Mouse (Mus musculus): ENCODE data around the gene 1600002K03Rik. TPM values are rescaled to one million over a fixed set of nuclear protein-coding genes. Genes with fewer than 3 reads are reported as not detected.

1600002K03Rik gene
- polyA plus RNA-seq, 1 experiment from 2014 or later: 10.3 TPM

DNA sequence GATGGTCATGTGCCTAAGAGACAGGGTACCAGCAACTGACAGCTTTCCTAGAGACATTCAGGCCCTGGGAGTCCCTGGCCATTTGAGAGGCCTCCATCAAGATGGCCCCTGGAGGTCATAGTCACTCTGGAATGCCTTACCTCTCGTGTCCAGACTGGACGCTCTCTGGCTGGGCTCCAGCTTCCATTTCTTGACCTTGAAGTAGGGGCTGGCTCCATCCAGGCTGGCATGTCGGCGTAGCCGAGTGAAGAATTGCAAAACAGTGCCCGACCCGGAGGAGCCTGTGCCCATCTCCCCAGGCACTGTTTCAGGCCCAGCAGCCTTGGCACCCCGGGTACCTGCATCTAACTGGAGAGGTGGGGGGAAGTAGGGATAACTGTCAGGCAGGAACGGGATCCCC, 38.3 kb upstream of the 1600002K03Rik start:
- Histone ChIP-seq H3K9me3 (ENCODE audit: control insufficient read depth, low read length) (no peaks in the 10 kb centered on the region), H3K36me3 (ENCODE audit: control insufficient read depth, insufficient read depth, low read length) (peaks cover 32% of the 10 kb centered on the region), H3K4me2 (replicated peaks; ENCODE audit: low read depth, low read length) (no peak overlapping the region), H3K4me3 (ENCODE audit: low read length) (no peak overlapping the region), H3K27ac (ENCODE audit: low read depth, low read length) (no peak overlapping the region), H3K9ac (ENCODE audit: low read depth, low read length) (no peak overlapping the region), H3K4me1 (ENCODE audit: control insufficient read depth, insufficient read depth, low read length) (peaks cover 48% of the 10 kb centered on the region), H3K27me3 (ENCODE audit: control insufficient read depth, insufficient read depth, low read length) (peaks cover 23% of the 10 kb centered on the region)
- ATAC-seq (ENCODE audit: low FRiP score, low TSS enrichment): no peak
- 85% methylated on average over 9 of the region's 9 CpGs for WGBS

DNA sequence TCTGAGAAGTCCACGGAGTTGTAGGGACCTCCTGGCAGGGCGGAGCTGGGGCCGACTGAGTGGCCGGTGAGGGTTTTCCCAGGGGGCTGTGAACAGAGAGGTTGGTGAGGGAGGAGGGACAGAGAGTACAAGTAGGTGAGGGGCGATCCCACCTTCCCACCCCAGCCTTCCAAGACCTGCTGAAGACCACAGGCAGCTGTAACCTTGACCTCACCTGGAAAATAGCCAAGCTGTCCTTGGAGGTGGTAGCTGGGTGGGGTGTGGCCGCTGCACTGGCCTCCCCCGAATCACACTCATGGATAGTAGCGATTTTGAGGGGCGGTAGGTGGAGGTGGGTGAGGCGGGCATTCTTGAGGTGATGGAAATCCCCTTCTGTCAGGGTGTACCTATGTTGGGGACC, 37.6 kb upstream of the 1600002K03Rik start:
- WGBS: 82% methylated on average over 10 of the region's 10 CpGs
- H3K27me3 ChIP-seq (ENCODE audit: control insufficient read depth, insufficient read depth, low read length): peaks cover 23% of the 10 kb centered on the region
- H3K4me3 ChIP-seq (ENCODE audit: low read length): no peak overlapping the region
- H3K36me3 ChIP-seq (ENCODE audit: control insufficient read depth, insufficient read depth, low read length): peaks cover 24% of the 10 kb centered on the region
- ATAC-seq (ENCODE audit: low FRiP score, low TSS enrichment): no peak
- H3K4me1 ChIP-seq (ENCODE audit: control insufficient read depth, insufficient read depth, low read length): peaks cover 45% of the 10 kb centered on the region
- H3K4me2 ChIP-seq (replicated peaks; ENCODE audit: low read depth, low read length): no peak overlapping the region
- no peak overlapping the region for H3K27ac ChIP-seq (ENCODE audit: low read depth, low read length)
- H3K9ac ChIP-seq (ENCODE audit: low read depth, low read length): no peak overlapping the region
- H3K9me3 ChIP-seq (ENCODE audit: control insufficient read depth, low read length): no peaks in the 10 kb centered on the region

DNA sequence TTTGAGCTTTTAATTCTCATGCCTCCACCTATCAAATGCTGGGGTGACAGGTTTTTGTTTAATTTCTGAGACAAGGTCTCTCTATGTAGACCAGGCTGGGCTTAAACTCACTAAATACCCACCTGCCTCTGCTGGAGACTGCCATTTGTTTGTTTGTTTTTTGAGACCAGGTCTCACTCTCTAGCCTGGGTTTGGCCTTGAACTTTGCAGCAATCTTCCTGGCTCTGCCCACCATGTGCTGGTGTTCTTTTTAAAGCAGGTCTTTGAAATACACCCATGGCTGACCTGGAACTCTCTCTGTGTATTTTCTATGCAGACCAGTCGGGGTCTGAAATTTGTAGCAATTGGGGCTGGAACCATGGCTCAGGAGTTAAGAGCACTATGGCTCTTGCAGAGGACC, 37.1 kb upstream of the 1600002K03Rik start:
- Histone ChIP-seq H3K27ac (ENCODE audit: low read depth, low read length) (no peak overlapping the region), H3K9me3 (ENCODE audit: control insufficient read depth, low read length) (no peaks in the 10 kb centered on the region), H3K27me3 (ENCODE audit: control insufficient read depth, insufficient read depth, low read length) (peaks cover 23% of the 10 kb centered on the region), H3K4me3 (ENCODE audit: low read length) (no peak overlapping the region), H3K9ac (ENCODE audit: low read depth, low read length) (no peak overlapping the region), H3K4me1 (ENCODE audit: control insufficient read depth, insufficient read depth, low read length) (peaks cover 40% of the 10 kb centered on the region), H3K4me2 (replicated peaks; ENCODE audit: low read depth, low read length) (no peak overlapping the region), H3K36me3 (ENCODE audit: control insufficient read depth, insufficient read depth, low read length) (peaks cover 20% of the 10 kb centered on the region)
- no peak for ATAC-seq (ENCODE audit: low FRiP score, low TSS enrichment)
- WGBS: 90% methylated on average over 1 of the region's 1 CpGs

DNA sequence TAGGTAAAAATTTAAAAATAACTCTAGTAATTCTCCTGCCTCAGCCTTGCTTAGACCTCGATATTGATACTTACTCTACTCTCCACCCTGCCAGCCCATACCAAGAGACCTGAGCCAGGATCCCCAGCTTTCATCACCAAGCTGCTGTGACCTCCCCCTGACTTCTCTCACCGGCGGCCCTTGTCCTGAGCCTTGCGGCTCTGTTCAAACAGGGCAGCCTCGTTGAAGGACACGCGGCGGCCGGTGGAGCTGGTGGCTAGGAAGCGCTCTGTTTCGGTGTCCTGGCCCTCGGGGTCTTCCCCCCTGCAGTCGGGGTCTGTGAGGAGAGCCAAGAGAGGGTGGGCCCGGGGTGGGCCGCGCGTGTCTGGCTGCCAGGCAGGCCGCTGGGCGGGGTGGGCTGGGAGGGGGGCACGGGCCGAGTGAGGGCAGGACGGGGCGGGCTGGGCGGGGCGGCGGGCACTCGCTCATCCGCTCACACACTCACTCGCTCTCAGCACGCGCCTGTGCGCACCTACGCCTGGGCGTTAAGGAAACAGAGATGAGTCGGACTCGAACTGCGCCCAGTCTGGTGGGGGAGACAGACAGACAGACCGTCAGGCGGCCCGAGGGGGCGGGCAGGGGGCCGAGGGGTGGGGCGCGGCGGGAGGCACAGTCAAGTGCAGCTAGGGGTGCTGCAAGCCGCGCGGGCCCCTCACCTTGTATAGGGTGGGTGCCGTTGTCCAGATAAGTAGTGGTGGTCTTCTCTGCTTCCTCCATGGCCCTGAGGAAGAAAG, 36.4 kb upstream of the 1600002K03Rik start:
- 13% methylated on average over 33 of the region's 49 CpGs for WGBS
- no peak for ATAC-seq (ENCODE audit: low FRiP score, low TSS enrichment)
- Histone ChIP-seq H3K4me3 (ENCODE audit: low read length) (peak overlapping the region; percentile 77), H3K4me2 (replicated peaks; ENCODE audit: low read depth, low read length) (peak overlapping the region; percentile 99), H3K9me3 (ENCODE audit: control insufficient read depth, low read length) (no peaks in the 10 kb centered on the region), H3K27me3 (ENCODE audit: control insufficient read depth, insufficient read depth, low read length) (peaks cover 23% of the 10 kb centered on the region), H3K36me3 (ENCODE audit: control insufficient read depth, insufficient read depth, low read length) (peaks cover 12% of the 10 kb centered on the region), H3K27ac (ENCODE audit: low read depth, low read length) (no peak overlapping the region), H3K4me1 (ENCODE audit: control insufficient read depth, insufficient read depth, low read length) (peaks cover 37% of the 10 kb centered on the region), H3K9ac (ENCODE audit: low read depth, low read length) (peak overlapping the region; percentile 44)

DNA sequence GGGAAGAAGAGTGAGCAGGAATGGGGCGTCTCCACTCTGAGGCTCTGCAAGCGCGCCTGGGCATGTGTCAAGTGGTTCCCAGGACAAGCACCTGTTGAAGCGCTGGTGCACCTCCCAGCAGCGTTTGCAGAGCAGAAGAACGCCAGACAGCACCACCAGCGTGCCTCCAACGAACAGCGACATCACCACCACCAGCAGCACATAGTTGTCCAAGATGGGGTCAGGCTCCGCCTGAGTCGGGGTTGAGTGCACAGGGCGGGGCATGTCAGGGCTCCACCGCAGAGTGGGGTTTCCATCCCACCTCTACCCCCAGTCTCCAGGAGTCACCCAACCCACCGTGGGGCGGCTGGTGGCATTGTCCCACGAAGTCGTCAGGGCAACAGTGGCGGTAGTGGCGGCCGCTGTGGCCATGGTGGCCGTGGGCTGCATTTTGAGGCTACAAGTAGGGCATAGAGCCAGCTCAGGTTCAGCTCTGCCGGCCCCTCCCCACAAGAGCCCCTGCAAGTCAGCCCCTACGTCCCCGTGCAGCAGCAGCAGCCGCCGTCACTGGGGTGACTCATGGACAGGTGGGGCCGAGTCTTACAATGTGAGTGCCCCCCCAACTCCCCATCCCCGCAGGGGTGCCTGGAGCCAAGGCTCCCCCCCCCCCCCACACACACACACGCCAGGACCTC, 35.7 kb upstream of the 1600002K03Rik start:
- WGBS: 7% methylated on average over 29 of the region's 29 CpGs
- Histone ChIP-seq H3K27me3 (ENCODE audit: control insufficient read depth, insufficient read depth, low read length) (peaks cover 23% of the 10 kb centered on the region), H3K36me3 (ENCODE audit: control insufficient read depth, insufficient read depth, low read length) (peaks cover 11% of the 10 kb centered on the region; the same call in 1 of the 2 replicates), H3K27ac (ENCODE audit: low read depth, low read length) (no peak overlapping the region), H3K9me3 (ENCODE audit: control insufficient read depth, low read length) (no peaks in the 10 kb centered on the region), H3K4me3 (ENCODE audit: low read length) (peak overlapping the region; percentile 77), H3K9ac (ENCODE audit: low read depth, low read length) (peak overlapping the region; percentile 44; the same call in 1 of the 2 replicates), H3K4me2 (replicated peaks; ENCODE audit: low read depth, low read length) (peak overlapping the region; percentile 99), H3K4me1 (ENCODE audit: control insufficient read depth, insufficient read depth, low read length) (peaks cover 32% of the 10 kb centered on the region)
- ATAC-seq (ENCODE audit: low FRiP score, low TSS enrichment): no peak

DNA sequence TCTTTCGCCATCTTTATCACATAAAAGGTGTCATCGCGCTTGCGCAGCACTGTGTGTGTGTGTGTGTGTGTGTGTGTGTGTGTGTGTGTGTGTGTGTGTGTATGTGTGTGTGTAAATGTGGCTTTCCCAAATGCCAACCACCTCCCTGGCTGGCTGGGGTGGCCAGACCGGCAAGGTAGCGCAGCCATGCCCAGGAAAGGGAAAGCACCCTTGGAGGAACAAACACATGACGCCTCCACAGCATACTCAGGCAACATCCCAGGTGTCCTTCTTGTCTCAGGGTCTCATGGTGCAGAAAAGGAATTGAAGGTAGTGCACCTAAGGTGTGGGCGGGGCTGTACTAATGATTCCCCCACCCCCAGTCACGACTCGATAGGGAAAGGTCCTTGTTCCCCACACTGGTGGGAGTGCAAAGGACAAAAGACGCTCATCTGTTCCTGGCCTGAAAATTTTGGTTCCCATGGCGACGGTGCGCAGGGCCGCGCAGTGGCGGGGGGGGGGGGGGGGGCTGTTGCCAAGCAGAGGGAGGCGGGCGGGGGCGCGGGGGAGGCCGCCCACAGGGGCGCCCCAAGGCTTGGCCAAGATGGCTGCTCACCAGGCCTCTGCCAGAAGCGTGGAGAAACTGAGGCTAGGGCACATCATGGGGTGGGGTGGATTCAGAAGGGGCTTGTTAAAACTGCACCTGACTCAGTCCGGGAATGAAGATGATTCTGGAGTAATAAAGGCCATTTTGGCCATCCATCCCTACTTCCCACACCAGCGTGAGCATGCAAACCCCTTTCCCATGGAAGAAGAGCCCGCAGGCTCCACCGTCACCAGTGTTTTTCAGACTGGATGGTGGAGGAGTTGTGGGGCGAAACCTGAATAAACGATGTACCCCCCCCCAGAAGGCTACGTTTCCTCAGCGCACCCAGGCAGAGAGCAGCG, 34.9 kb upstream of the 1600002K03Rik start:
- ATAC-seq (ENCODE audit: low FRiP score, low TSS enrichment): no peak
- Histone ChIP-seq H3K4me2 (replicated peaks; ENCODE audit: low read depth, low read length) (peak overlapping the region; percentile 99), H3K27ac (ENCODE audit: low read depth, low read length) (peak overlapping the region; percentile 83; the same call in 1 of the 2 replicates), H3K9me3 (ENCODE audit: control insufficient read depth, low read length) (no peaks in the 10 kb centered on the region), H3K9ac (ENCODE audit: low read depth, low read length) (peak overlapping the region; percentile 86), H3K4me3 (ENCODE audit: low read length) (peak overlapping the region; percentile 77), H3K36me3 (ENCODE audit: control insufficient read depth, insufficient read depth, low read length) (peaks cover 7% of the 10 kb centered on the region; the same call in 1 of the 2 replicates), H3K27me3 (ENCODE audit: control insufficient read depth, insufficient read depth, low read length) (peaks cover 23% of the 10 kb centered on the region), H3K4me1 (ENCODE audit: control insufficient read depth, insufficient read depth, low read length) (peaks cover 34% of the 10 kb centered on the region)
- 5% methylated on average over 25 of the region's 33 CpGs for WGBS

DNA sequence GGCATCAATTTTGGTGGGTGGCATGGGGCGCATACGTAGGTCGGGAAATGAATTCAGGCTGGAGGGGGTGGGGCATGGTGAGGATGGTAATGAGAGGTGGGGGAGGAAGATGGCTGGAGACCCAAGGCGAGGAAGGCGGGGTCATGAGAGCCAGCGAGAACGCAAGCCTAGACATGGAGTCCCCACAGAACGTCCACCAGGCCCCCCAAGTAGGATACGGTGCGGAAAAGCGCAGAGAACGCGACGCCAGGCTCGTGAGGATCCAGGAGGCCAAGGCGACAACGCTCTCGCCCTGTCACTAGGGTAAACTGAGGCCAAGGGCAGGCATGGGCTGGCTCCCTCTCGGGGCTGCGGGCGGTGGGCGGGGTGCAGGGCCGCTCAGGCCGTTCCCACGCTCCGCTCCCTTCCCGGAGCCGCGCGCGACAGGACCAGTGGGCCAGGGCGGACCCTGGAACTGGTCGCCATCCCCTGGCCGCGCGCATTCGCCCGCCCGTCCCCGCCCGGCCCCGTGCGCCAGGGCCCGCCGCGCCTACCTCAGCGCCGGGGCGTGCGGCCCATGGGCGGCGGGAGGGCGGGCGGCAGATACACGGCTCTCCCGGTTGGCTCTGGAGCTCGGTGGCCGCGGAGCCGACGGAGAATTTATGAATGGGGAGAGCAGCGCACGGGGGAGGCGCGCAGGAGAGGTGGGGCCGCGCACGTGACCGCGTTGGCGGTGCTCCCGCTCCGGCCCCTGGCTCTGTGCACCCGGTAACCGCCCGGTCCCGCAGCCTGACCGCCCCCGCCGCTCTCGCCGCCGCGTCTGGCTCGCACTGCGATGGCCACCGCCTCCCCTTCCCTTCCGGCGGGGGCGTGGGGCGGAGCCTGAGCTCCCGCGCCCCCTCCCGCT, 33.9 kb upstream of the 1600002K03Rik start, which contains the start of gene Atp5d:
Gene Atp5d (plus strand): TSS at position 80 of the 886 bp plus-strand sequence.
- peak within 1 kb of the TSS; percentile 83 for H3K27ac ChIP-seq (ENCODE audit: low read depth, low read length)
- peak within 1 kb of the TSS; percentile 86 for H3K9ac ChIP-seq (ENCODE audit: low read depth, low read length)
- peaks cover 23% of the 10 kb centered on the region for H3K27me3 ChIP-seq (ENCODE audit: control insufficient read depth, insufficient read depth, low read length)
- H3K9me3 ChIP-seq (ENCODE audit: control insufficient read depth, low read length): no peaks in the 10 kb centered on the region
- peaks cover 12% of the 10 kb centered on the region for H3K36me3 ChIP-seq (ENCODE audit: control insufficient read depth, insufficient read depth, low read length)
- WGBS: under 1% methylated on average over 76 of the region's 94 CpGs
- peak within 1 kb of the TSS; percentile 99 for H3K4me2 ChIP-seq (replicated peaks; ENCODE audit: low read depth, low read length)
- H3K4me3 ChIP-seq (ENCODE audit: low read length): peak within 1 kb of the TSS; percentile 77
- ATAC-seq (ENCODE audit: low FRiP score, low TSS enrichment): peak; percentile 6
- peaks cover 35% of the 10 kb centered on the region for H3K4me1 ChIP-seq (ENCODE audit: control insufficient read depth, insufficient read depth, low read length)

DNA sequence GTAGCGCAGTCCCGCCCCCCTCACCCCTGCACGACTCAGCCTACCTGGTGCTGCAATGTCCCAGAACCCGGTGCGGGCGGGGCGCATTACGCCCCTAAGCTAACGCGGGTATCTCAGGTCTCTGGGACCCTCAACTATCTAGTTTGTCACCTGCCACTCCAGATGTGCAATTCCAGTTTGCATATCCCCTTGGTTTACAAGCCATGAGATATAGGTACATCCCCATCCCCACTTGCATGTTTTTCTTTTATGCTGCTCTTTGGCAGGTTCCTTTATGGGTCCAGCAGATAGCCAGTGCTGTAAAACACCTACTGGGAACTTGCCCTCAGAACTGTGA, 33.3 kb upstream of the 1600002K03Rik start:
- peak overlapping the region; percentile 99 for H3K4me2 ChIP-seq (replicated peaks; ENCODE audit: low read depth, low read length)
- H3K9me3 ChIP-seq (ENCODE audit: control insufficient read depth, low read length): no peaks in the 10 kb centered on the region
- H3K36me3 ChIP-seq (ENCODE audit: control insufficient read depth, insufficient read depth, low read length): peaks cover 13% of the 10 kb centered on the region
- peak overlapping the region; percentile 77 for H3K4me3 ChIP-seq (ENCODE audit: low read length)
- peak overlapping the region; percentile 83; the same call in 1 of the 2 replicates for H3K27ac ChIP-seq (ENCODE audit: low read depth, low read length)
- peaks cover 23% of the 10 kb centered on the region for H3K27me3 ChIP-seq (ENCODE audit: control insufficient read depth, insufficient read depth, low read length)
- under 1% methylated on average over 10 of the region's 10 CpGs for WGBS
- H3K9ac ChIP-seq (ENCODE audit: low read depth, low read length): peak overlapping the region; percentile 86
- ATAC-seq (ENCODE audit: low FRiP score, low TSS enrichment): peak; percentile 4
- H3K4me1 ChIP-seq (ENCODE audit: control insufficient read depth, insufficient read depth, low read length): peaks cover 35% of the 10 kb centered on the region

All from kidney, embryonic 14.5 days (tissue).